Mouse (Mus musculus) spleen, postnatal 14 days (tissue): Measurements from ENCODE around the gene Klf13.

Source experiments
- DNase-seq, 2 experiments: peaks; one replicate each; pipeline ENCODE4 v3.0.0; 2021 to 2022; ENCODE audit warnings: low spot score in 2 of 2

Klf13 gene

DNA sequence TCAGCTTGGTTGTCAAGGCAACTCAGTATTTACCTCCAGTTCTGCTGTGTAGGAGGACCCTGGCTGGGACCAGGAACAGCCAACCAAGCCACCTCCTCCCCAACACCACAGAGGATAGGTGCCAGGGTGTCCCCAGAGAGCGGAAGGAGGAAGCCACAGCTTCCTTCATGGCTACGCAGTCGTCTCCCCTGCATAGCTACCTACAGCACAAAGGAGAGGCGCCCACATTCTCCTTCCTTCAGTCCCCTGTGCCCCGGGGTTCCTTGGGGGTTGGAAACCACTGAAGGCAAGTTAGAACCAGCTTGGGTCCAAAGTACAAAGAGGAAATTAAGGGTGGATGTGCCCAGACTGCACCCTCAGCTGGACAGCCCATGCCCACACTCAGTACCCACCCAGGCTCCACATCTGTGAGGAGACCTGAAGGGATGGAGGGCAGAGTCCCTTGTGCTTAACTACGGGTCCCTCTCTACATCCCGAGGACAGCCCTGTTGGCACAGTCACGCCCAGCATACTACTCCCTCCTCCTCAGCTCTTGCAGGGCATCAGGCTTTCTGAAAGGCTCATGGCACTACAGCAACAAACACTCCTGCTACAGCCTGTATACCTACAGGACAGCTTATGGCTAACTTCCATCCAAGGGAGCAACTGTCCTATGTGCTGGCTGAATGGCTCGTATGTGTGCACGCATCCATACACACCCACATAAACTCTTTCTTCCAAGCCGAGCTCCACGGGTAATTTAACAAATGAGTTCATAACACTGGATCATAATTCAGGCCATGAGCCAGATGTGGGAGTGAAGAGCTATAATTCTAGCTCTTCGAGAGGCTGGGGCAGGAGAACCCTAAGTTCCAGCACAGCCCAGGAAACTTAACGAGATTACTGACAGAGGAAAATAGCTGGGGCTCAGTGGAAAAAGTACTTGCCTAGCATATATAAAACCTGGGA is 13.0 kb downstream of the Klf13 start:
- no peak for DNase-seq

DNA sequence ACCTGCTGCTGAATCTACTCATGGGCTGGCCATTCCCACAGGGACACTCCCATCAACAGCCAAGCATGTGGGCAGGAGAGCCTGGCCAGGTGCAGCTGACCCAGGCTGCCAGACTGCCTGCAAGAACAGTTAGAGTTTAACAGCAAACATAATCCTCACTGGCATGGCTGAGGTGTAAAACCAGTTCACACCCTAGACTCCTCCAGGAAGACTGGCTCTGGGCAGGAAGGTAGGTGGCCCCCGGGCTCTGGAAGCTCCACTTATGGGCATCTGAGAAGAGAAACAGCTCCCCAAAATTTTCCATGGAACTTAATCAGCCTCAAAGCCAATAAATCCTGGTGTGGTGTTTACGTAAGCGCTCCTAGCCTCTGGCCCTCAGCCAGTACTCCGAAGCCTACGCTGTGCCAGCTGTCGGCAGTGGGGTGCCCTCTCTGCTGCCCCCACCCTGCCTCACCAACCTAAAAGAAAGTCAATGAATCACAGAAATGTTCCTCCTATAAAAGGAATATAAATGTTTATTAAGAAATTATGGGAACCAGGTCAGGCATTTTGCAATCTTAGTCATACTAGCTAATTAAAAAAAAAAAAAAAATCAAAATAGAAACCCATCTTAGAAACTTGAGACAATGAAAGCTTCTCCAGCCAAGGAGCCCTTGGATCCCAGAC is 13.8 kb downstream of the Klf13 start:
- DNase-seq: no peak

DNA sequence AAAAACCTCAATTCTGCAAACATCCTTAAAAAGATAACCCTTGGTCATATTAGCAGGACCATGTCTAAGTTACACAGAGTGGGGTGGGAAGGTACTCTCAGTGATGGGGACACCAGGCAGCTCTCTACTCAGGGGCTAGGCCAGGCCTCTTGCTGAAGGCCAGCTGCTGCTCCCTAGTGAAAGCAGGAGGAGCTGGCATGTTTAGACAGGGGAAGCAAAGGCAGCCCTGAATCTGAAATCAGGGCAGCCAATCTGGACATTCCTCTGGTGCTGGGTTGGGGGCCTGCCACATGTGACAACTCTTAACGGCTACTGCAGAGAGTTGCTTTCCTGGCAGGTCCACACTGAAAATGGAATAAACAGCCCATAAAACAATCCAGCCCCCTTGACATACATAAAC is 14.6 kb downstream of the Klf13 start:
- no peak for DNase-seq

DNA sequence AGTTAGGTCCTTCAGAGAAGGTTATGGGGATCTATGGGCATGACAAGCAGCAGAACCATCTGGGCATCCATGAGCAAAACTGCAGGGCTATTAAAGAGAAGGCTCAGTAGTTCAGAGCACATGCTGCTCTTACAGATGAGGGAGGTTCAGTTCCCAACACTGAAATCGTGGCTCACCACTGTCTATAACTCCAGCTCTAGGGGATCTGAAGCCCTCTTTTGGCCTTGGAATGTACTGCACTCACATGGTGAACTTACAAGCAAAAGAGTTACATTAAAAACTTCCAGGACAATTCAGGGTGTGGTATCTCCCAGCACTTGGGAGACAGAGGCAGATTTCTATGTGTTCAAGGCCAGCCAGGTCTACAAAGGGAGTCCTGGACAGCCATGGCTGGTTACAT is 15.7 kb downstream of the Klf13 start:
- DNase-seq: no peak

DNA sequence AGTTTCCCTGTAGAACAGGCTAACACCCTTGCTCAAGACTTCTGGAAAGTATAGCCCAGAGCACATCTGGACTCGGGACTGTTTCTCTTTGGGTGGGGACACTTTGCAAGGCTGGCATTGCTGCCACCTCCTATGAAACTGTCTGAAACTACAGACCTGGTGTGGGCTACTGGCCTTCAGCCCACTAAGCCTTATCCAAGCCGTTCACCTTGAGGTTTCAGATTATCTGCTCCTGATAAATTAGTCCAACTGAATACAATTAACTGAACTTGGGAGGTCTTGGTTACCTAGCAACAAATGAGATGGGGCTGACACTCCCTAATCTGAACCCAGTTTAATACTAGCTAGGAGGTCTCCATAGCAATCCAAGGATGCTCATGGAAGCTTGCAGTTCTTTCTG is 16.1 kb downstream of the Klf13 start:
- no peak for DNase-seq

DNA sequence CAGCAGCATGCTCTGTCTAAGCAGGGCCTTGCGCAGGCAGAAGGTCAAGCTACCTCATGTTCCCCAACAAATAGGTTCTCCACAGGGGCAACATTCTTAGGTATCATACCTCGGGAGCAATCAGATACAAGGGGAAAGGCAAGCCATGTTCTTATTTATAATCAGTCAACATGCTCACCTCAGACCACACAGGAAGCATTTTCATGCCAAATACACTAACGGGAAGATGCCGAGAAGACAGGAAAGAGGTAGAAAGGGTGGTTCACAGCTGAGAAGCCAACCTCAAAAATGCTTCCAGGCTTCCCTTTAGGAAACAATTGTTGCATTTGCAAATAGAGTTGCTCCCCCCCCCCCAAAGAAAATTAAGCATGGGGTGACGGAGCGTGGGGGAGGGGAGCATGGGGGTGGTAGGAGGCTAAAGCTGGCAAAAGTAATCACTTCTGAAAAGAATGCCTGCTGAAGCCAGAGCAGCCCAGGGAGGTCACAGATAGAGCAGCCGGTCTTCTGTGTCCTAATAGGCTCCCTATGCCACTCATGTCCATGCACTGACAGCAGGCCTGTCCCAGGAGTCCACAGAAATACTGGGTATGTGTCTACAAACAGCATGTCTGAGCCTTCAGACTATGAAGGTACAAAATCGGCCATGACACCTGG is 16.7 kb downstream of the Klf13 start:
- DNase-seq: no peak

DNA sequence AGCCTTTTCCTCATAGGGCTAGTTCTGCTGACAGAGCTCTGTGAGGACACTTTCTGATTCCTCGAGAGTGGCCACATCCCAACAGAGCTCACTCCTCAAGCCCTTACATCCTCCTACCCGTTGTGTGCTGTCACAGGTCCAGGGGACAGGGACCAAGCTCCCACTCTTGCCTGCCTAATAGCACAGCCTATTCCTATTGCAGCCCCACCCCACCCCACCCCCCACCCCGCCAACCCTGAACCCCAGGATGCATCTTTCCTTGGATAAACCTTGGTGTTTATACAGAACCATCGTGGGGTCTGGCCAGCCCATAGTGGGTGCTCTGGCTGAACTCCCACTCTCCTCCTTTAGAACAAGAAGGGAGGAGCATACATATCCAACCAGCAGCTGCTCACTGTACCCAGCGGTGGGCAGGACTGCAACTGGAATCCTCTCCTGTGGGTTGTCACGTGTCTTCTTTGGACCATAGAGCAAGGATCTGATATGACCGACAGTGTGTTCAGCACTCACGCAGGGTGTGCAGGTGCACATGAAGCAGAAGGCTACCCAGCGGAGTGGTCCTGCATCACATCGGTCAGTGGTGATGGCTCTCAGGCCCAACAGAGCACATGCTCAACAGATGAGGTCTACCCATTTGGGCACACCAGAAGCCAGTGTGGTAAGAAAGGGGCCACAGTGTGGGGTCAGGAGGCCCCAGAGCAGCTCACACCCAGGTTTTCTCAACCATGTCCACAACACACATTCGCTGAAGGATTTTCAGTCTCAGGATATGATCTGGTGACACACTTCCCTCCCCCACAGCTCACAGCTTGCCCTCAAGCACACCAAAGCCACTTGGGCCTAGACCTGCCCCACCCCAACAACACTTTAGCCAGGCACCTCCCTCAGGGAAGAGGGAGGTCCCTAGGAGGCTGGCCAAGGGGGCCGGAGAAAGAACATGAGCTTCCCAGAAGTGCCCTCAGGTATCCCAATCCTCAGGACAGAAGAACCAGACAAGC is 19.6 kb downstream of the Klf13 start:
- DNase-seq: no peak

DNA sequence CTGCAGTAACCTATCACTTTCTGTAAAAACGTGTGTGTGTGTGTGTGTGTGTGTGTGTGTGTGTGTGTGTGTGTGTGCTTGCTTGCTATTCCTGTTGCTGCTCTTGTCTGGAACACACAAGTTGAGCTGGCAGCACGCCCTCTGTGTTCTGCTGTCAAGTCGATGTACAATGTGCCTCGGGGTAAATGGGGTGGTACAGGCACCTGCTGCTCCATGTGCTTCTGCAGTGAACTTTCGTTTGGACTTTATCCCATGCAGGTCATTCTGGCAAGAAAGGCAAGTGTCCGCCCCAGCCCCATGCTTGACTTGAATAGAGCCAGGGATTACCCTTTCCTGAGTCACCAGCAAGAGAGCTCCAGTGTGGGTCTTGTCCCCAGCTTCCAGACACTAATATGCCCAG is 21.0 kb downstream of the Klf13 start:
- no peak for DNase-seq

DNA sequence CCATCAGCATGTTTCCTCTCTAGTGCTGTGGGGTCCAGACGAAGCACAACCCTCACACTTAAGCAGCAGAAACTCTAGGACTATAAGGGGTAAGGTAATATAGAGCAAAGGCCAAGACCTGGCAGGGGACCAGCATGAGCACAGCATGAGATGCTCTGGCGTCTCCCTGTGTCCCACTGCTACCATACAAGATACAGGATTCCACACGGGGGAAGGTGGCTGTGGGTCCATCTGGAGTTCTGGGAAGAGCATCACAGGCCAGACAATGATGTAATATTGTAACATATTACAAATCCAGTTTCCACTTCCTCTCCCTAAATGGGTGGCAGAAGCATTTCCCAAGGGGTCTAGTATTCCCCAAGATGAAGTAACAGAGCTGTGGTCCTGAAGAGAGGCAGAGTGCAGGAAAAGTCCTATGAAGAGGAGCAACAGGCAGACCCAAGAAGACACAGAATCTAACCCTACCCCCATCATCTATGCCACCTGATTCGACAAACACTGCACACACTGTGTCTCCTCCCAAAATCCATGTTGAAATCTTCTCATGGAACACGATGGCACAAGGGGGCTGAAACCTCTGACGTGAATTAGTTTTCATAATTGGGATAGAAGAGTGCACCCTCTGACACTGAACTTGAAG is 22.3 kb downstream of the Klf13 start, which contains the start of gene E030018B13Rik:
TSS of gene E030018B13Rik (plus strand) at position 590 of the 640 bp plus-strand sequence.
- DNase-seq: no peak

DNA sequence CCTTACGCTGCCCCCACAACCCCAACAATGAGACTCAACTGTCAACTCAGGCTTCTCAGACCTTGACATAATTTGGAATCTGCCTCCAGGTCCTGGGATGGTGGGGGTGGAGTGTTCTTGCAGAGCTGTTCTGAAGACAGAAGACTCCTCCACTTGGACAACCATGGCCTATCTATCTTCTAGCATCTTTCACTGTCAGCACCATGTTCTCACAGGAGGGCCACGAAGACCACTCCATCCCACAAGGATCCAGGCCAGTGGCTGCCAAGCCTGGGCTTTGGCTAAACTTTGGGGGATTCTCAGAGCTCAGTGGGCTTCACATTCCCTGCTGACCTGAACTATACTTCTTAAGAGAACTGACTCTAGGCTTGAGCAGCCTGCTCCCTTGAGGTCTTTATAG is 23.8 kb downstream of the Klf13 start:
- no peak for DNase-seq

DNA sequence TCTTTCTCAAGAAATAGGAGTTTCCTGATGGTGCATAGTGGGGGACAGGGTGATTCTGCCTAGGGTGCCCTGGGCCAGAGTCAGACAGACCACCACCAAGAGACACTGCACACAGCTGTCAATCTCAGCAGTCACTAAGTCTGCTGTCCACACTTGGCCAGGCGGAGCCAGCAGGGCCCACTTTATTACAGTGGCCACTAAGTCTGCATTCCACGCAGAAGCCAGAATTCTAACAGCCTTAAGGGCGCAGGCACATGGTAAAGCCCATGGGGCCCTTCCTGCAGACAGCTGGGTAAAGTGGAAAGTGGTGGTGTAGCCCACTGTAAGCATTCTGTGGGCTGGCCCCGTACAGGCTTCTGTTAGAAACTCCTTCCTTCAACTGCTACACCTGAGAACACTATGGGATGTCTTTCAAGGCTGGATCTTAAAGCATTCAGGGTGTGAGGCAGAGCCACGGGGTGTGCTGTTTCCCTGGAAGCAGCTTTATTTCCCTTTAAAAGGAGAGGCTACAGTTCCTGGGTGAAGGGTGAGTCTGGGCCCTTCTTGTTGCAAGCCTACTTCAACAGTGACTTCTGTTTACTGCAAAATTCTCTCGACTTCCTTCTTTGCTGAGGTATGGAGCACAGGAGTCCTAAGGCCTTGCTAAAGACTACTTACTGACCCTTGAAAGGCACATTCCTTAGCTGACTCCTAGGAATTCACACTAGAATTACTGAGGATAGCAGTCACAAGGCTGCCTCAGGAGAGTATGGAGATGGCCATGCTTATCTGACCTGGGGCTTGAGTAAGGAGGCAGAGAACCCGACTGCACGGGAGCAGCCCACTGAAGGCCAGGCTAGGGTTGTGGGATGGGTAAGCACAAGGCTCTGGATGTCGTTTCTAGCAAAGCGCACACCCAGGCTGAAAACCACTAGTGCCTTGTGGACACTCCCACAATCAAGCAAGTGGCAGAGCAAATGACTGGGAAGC is 24.7 kb downstream of the Klf13 start:
- DNase-seq: no peak

DNA sequence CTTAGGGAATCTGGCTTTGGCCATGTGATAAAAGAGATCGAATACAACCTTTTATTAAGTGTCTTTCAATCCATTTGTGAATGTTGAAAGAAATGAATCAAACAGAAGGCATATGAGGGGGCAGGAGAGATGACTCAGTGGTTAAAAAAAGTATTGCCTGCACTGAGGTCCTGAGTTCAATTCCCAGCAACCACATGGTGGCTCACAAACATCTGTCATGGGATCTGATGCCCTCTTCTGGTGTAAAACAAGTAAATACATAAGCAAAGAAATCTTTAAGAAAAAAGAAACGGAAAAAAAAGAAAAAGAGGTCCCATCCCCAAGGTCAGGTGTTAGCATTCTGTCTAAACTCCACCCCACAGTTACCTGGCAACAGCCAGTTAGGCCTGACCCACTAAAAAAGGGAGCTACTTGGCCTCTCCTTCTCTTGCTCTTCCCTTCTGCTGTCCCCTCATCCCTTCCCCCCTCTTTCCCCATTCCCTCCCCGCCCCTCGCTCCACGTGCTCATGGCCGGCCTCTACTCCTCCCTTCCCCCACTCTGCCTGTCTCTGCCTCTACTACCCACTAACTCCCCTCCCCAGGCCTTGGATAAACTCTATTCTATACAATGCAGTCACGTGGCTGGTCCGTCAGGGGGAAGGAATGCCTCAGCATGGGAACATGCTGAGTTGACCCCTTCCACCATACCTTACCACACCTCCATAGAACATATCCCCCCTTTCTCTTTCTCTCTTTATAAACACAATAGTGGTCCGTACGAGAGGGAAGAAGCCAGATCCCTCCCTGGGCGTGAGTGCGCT is 25.6 kb downstream of the Klf13 start:
- DNase-seq: no peak

DNA sequence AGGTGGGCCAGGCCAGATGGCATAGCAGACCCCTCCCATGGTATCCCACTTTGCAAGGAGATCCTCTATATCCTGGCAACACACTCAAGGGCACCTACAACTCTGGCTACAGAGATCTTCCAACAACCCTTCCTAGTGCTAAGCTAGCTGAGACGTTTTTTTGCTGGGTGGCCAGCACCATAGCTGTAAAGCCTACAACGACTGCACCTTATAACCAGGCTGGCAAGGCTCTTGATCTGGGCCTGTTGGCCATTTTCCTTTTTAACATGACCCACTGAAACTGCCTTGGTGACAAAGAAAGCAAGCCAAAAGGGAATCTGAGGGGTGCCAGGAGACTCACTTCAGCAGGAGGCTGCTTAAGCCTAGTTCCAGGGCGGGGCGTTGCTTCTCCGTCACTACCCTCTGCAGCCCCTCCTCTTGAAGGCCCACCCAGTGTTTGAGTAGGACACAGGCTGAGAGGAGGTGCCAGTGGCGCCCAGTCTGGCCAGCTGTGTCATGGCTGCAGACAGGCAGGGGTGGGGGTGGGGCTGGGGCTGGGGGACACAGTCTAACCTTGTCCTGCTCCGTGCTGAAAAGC is 26.4 kb downstream of the Klf13 start:
- DNase-seq: no peak

DNA sequence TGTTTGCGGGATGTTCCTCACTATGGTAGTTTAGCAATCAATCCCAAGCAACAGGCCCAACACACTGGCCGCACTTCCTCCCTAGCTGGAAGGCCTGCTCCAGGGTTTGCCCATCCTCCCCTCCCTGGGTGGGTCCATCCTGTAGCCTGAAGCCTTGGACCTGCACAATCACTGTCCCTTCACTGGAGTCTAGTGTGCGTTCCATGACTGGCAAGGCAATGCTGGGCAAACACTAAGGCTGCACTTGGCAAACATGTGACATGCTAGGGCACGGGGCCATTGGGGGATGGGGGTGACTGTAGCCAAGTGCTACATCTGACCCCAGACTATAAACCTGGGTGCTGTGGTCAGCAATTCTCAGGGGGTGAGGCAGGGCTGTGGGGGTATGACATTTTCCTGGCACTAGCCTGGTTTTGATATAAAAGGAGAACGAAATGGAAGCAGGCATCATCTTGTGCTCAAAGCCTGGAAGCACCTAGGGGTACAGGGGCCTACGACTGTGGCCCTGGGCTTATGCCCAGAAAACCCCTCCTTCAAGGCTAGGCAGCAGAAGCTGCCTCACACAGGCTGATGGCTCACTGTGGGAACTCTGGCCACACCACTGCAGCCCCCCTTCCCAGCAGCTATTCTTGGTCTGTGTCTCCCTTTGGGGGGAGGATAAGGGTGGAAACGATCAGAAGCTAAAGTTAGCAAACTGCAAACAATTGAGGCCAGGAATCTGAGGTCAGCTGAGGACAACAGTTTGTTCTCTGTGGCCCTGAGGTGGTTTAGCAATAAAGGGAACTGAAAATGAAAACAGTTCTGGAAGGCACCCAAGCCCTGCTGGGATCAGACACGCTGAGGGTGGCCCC is 27.1 kb downstream of the Klf13 start:
- DNase-seq: peak in 1 of 2 experiments; percentile 38

DNA sequence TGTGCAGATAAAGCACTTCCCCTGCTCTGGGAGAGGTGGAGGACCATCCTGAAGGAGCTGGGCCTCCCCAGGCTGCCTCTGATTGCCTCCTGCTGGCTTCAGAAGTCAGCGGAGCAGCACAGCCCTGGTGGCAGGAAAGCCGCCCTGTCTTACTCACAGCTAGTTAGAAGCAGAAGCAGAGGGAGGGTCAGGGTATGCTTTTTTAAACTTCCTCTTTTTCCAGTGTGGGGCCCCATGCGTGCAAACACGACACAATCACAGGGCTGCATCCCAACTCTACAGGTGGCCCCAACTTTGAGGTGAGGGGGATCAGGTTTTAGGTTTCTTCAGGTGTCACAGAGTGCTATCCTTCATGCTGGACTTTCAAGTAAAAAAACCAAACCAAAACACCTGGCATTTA is 27.8 kb downstream of the Klf13 start:
- peak in 1 of 2 experiments; percentile 47 for DNase-seq

DNA sequence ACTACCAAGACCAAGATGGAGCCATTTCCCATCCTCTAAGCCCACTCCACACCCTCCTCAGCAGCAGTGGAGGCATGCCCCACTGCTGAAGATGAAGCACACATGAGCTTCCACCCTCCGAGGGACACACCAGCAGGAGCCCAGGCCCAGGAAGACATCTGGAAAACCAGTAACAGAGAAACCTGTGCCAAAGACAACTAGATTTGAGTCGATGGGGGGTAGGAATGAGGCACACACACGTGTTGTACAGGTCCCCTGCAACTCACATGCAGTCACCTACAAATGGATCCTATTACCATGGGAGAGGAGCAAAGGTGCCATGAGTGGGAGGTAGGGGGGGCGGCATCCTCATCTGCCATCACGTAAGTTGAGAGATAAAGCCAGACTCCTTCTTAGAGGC is 28.5 kb downstream of the Klf13 start:
- DNase-seq: no peak

DNA sequence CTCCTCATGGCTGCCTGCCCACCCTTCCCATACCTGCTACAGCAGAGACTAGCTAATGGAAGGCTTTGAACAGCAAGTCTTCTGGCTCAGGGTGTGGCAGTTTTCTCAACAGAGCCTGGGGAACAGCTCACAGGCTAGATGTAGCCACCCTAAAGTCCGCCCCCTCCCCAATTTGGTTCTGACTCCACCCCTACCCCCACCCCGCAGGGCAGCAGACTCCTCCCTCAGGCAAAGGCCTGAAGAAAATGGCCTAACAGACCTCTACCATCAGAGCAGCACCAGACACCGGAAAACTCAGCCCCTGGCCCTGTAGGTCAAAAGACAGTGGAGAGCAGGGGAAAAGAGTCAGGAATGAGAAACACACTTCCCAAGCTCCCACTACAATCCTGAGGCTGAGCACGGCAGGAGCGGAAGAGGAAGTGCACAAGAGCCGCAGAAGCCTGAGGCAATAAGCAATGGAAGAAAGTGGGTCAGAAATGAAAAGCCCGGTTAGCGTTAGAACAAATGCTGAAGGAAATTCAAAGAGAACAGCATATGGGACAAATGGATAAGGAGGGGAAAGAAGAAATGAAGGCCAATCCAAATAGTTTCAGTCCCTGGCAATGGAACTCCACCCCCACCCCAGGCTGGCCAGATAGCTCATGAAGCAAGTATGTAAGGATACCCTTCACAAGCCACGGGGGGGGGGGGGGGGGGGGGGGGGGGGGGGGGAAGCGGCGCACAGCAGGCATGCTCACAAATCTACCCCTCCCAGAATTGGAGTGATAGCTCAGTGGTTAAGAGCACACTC is 30.0 kb downstream of the Klf13 start:
- no peak for DNase-seq
